Mouse (Mus musculus) testis, adult 2 months (tissue): ENCODE data around the gene Sh3rf1.

Source experiments
- CTCF ChIP-seq: fragments of 200-500 bp; IDR thresholded peaks from 2 replicates; pipeline ENCODE4 v1.5.1; 2012; ENCODE audit warnings: low read depth, mild to moderate bottlenecking, inconsistent platforms, low read length, moderate library complexity; ENCODE audit not compliant: control insufficient read depth, insufficient read depth, insufficient replicate concordance
- POLR2A ChIP-seq: fragments of 200-500 bp; IDR thresholded peaks from 2 replicates; pipeline ENCODE4 v1.6.1; 2012; ENCODE audit warnings: low read depth, mild to moderate bottlenecking, inconsistent platforms, low read length, moderate library complexity; ENCODE audit not compliant: control insufficient read depth

- no peak for TF ChIP-seq CTCF
- TF ChIP-seq POLR2A, result no peak
Measured at GRCm38 (mm10) chr8:61270016-61270415, 46.3 kb downstream of the Sh3rf1 start.
